Mouse (Mus musculus) midbrain, embryonic 14.5 days (tissue): ENCODE measurements around the gene St7. TPM values are rescaled to one million over a fixed set of nuclear protein-coding genes. Genes with fewer than 3 reads are reported as not detected.

ENCODE experiments used
- ATAC-seq: fragments of 200-750 bp; cut with Nextera tagmentation; 2 replicates; pipeline ENCODE4 v1.8.0; 2017; ENCODE audit warnings: moderate number of reproducible peaks, moderate library complexity; ENCODE audit not compliant: low FRiP score, low TSS enrichment
- DNase-seq: peaks from one replicate; pipeline ENCODE4 v3.0.0-alpha.2; 2015
- H3K27ac ChIP-seq: fragments of 300-500 bp; sonication (generic); replicated peaks from 2 replicates; pipeline ENCODE4 v1.5.1; 2014; ENCODE audit warnings: mild to moderate bottlenecking, low read depth, low read length, moderate library complexity
- H3K27me3 ChIP-seq: fragments of 300-500 bp; sonication (generic); 2 replicates; pipeline ENCODE4 v1.6.1; 2014; ENCODE audit warnings: low read length, control low read depth, mixed read lengths; ENCODE audit not compliant: control insufficient read depth, insufficient read depth
- H3K36me3 ChIP-seq: fragments of 300-500 bp; sonication (generic); 2 replicates; pipeline ENCODE4 v1.6.1; 2014; ENCODE audit warnings: low read length, control low read depth; ENCODE audit not compliant: control insufficient read depth, insufficient read depth
- H3K4me1 ChIP-seq: fragments of 300-500 bp; sonication (generic); 2 replicates; pipeline ENCODE4 v1.6.1; 2014; ENCODE audit warnings: mild to moderate bottlenecking, antibody characterized with exemption, low read length, control low read depth; ENCODE audit not compliant: control insufficient read depth, insufficient read depth
- H3K4me2 ChIP-seq: fragments of 300-500 bp; sonication (generic); 2 replicates; pipeline ENCODE4 v1.6.1; 2014; ENCODE audit warnings: mild to moderate bottlenecking, low read length, moderate library complexity
- H3K4me3 ChIP-seq: fragments of 300-500 bp; sonication (generic); replicated peaks from 2 replicates; pipeline ENCODE4 v1.5.1; 2014; ENCODE audit warnings: low read depth, low read length
- H3K9ac ChIP-seq: fragments of 300-500 bp; sonication (generic); replicated peaks from 2 replicates; pipeline ENCODE4 v1.6.1; 2014; ENCODE audit warnings: mild to moderate bottlenecking, low read length, moderate library complexity
- H3K9me3 ChIP-seq: fragments of 300-500 bp; sonication (generic); 2 replicates; pipeline ENCODE4 v1.6.1; 2016; ENCODE audit warnings: low read length, control low read depth, mixed read lengths; ENCODE audit not compliant: control insufficient read depth
- WGBS: fragments of 180-500 bp; shearing (Covaris S2); extraction: QIAGEN DNeasy Blood & Tissue Kit; methylation state at CpG from one replicate; pipeline ENCODE4 v1.1.7; 2014; 5-methylcytosine and 5-hydroxymethylcytosine counted together
- polyA plus RNA-seq: library from polyadenylated mRNA; unstranded; fragments of >200 nt; fragmentation: Nextera tagmentation; extraction: Ambion mirVana; gene quantifications from 2 replicates; pipeline ENCODE4 v1.2.1, GENCODE M21; 2014

Gene St7
- polyA plus RNA-seq, 1 experiment from 2014 or later, result 61.4 TPM

DNA sequence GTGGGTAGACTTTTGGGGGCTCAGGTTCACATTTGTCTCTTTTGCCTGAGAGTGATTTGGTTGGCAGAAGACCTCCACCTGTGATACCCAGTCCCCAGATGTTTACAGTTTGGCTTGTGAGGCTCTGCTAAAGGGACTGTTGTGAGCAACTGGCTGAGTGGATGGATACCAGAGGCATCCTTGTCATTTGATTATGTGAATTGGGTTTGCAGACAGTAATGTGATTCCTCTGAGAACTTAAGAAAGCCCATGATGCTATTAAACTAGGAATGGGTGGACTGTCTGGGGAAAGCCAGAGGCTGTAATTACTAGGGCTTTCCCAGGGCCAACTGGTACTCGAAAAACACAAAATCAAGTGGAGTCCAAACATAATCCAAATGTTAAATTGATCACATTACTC lies 286.6 kb downstream of the St7 start:
- Histone ChIP-seq H3K9me3 (no peaks in the 10 kb centered on the region), H3K9ac (no peak overlapping the region), H3K27me3 (no peaks in the 10 kb centered on the region), H3K4me1 (no peaks in the 10 kb centered on the region), H3K4me2 (no peak overlapping the region), H3K27ac (no peak overlapping the region), H3K4me3 (no peak overlapping the region), H3K36me3 (no peaks in the 10 kb centered on the region)
- WGBS, result 88% methylated on average over 1 of the region's 1 CpGs
- ATAC-seq (no peak), DNase-seq (no peak)

DNA sequence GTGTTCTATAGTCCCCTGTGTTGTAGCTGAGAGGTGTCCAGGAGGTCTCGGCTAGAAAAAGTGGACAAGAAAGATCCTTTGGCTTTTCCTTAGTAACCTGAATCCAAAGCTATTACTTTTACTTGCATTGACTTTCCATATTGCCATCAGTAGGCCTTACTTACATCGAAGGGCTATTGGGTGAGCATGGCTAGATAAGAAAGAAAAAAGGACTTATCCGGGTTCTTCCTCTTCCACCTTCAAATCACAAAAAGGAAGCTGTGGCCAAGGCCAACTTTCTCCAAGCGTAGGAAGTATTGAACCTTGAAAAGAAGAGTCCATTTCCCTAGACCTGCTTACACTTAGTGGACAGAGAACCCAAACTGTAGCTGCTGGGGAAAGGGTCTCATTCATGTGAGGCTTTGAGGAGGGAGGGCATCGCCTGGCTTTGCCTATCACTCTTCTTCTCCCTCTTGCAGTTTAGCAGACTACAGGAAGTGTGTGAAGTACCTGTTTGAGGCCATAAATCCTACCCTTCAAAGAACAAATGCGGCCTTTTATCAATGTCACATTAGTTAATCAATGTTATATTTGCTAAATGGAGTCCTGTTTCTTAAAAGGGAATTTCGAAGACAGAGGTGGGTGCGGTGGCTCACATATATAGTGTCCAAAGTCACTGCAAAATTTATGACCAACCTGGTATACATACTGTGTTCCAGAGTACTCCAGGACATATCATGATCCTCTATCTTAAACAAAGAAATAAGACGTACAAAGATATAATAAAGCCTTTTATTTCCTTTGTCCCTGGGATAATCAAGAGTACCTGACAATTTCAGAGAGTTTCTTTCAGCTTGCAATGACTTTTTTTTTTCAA lies 297.7 kb downstream of the St7 start:
- H3K36me3 ChIP-seq, result no peaks in the 10 kb centered on the region
- H3K4me1 ChIP-seq, result no peaks in the 10 kb centered on the region
- H3K9ac ChIP-seq, result no peak overlapping the region
- H3K4me2 ChIP-seq, result no peak overlapping the region
- no peak overlapping the region for H3K4me3 ChIP-seq
- no peaks in the 10 kb centered on the region for H3K9me3 ChIP-seq
- no peak for ATAC-seq
- DNase-seq, result no peak
- WGBS, result 94% methylated on average over 9 of the region's 9 CpGs
- no peaks in the 10 kb centered on the region for H3K27me3 ChIP-seq
- H3K27ac ChIP-seq, result no peak overlapping the region

DNA sequence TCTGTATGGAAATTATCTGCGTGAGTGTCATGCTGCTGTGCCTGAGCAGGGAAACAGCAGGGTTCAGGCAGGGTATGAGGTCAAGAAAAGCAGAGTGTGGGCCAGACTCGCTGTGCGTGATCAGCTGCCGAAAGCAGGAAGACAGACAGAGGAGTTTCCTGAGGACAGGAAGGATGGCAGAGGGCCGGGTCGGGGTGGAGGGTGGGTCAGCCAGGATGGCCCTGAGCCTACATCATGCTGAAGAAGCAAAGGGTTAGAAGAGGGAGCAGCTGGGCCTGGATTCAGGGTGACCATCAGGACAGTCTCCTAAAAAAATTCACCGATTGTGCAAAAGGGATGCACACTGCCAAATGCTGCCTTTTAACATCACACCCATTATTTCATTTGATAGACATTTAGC lies 298.9 kb downstream of the St7 start:
- Histone ChIP-seq H3K4me3 (no peak overlapping the region), H3K9ac (no peak overlapping the region), H3K27me3 (no peaks in the 10 kb centered on the region), H3K36me3 (no peaks in the 10 kb centered on the region), H3K27ac (no peak overlapping the region), H3K4me1 (no peaks in the 10 kb centered on the region), H3K9me3 (no peaks in the 10 kb centered on the region), H3K4me2 (no peak overlapping the region)
- ATAC-seq, result no peak
- WGBS, result 72% methylated on average over 7 of the region's 7 CpGs
- DNase-seq, result no peak

Other genes with a start within 250 kb of the St7 start
- 1.1 and 1.5 TPM in 2 replicates for gene Met, start 229.1 kb upstream of the St7 start, polyA plus RNA-seq
- gene Capza2, start 56.7 kb upstream of the St7 start, polyA plus RNA-seq, result 246 and 272 TPM in 2 replicates